Mouse (Mus musculus): ENCODE measurements around the gene Camsap3.

Gene Camsap3

DNA sequence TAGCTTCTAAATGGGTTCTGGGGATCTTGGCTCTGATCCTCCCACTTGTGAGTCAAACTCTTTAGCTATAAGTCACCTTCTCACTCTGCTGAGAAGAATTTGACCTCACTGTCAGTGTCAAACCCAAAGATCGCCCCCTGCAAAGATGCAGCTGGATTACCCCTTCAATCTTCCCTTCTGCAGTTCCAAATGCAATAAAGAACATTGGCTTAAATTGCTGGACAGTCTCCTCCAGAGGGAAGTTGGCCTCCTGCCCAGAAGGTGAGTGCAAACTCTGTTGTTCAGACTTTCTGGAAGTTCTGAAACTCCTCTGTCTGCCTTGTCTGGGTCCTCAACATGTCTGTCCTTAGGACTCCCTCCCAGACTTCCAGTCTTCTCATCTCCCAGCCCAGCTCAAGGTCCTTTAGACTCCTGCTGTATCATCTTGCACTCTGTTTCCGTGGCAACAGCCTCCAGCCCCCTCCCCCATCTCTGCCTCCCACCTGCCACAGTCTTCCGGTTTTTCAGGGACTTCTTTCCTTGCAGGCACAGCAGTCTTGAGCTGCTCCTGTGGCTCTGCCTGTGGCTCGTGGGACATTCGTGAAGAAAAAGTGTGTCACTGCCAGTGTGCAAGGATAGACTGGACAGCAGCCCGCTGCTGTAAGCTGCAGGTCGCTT is 69.8 kb downstream of the Camsap3 start:
- peak; percentile 42 to 49 for DNase-seq (ENCODE audit: low spot score in 2 of 2)

Measured in frontal cortex, postnatal 14 days (tissue).